Mouse (Mus musculus) lung, postnatal 0 days (tissue): ENCODE data around the gene Hck. TPM values are rescaled to one million over a fixed set of nuclear protein-coding genes. Genes with fewer than 3 reads are reported as not detected.

Experiments used
- ATAC-seq: fragments of 200-750 bp; cut with Nextera tagmentation; 2 replicates; pipeline ENCODE4 v1.8.0; 2017; ENCODE audit warnings: moderate library complexity
- DNase-seq: peaks from one replicate; pipeline ENCODE4 v3.0.0-alpha.2; 2016; ENCODE audit warnings: low spot score
- H3K27ac ChIP-seq: fragments of 300-500 bp; sonication (generic); 2 replicates; pipeline ENCODE4 v1.5.1; 2014; ENCODE audit warnings: antibody characterized with exemption, mild to moderate bottlenecking, low read length, mixed read lengths
- H3K27me3 ChIP-seq: fragments of 300-500 bp; sonication (generic); replicated peaks from 2 replicates; pipeline ENCODE4 v1.6.1; 2014; ENCODE audit warnings: low read length, mixed read lengths; ENCODE audit not compliant: insufficient read depth
- H3K36me3 ChIP-seq: fragments of 300-500 bp; sonication (generic); 2 replicates; pipeline ENCODE4 v1.6.1; 2014; ENCODE audit warnings: low read length, mixed read lengths; ENCODE audit not compliant: insufficient read depth
- H3K4me1 ChIP-seq: fragments of 300-500 bp; sonication (generic); 2 replicates; pipeline ENCODE4 v1.6.1; 2014; ENCODE audit warnings: antibody characterized with exemption, low read depth, low read length, mixed read lengths; ENCODE audit not compliant: insufficient read depth
- H3K4me2 ChIP-seq: fragments of 300-500 bp; sonication (generic); replicated peaks from 2 replicates; pipeline ENCODE4 v1.6.1; 2014; ENCODE audit warnings: low read depth, mild to moderate bottlenecking, low read length, moderate library complexity, mixed read lengths
- H3K4me3 ChIP-seq: fragments of 300-500 bp; sonication (generic); 2 replicates; pipeline ENCODE4 v1.5.1; 2014; ENCODE audit warnings: low read depth, low read length
- H3K9ac ChIP-seq: fragments of 300-500 bp; sonication (generic); replicated peaks from 2 replicates; pipeline ENCODE4 v1.6.1; 2014; ENCODE audit warnings: low read depth, mild to moderate bottlenecking
- H3K9me3 ChIP-seq: fragments of 300-500 bp; sonication (generic); 2 replicates; pipeline ENCODE4 v1.6.1; 2016; ENCODE audit warnings: low read length, mixed read lengths
- CTCF ChIP-seq: IDR thresholded peaks from 2 replicates; pipeline ENCODE4 v1.5.1; 2016; ENCODE audit warnings: antibody characterized with exemption, mild to moderate bottlenecking
- EP300 ChIP-seq: IDR thresholded peaks from 2 replicates; pipeline ENCODE4 v1.6.1; 2016; ENCODE audit warnings: antibody characterized with exemption, mild to moderate bottlenecking, control low read depth
- WGBS: fragments of 180-500 bp; shearing (Covaris S2); extraction: QIAGEN DNeasy Blood & Tissue Kit; methylation state at CpG from one replicate; pipeline ENCODE4 v1.1.7; 2014; 5-methylcytosine and 5-hydroxymethylcytosine counted together
- polyA plus RNA-seq: library from polyadenylated mRNA; unstranded; fragments of >200 nt; fragmentation: Nextera tagmentation; extraction: Ambion mirVana; gene quantifications from 2 replicates; pipeline ENCODE4 v1.2.1, GENCODE M21; 2015

Hck gene
- polyA plus RNA-seq, 1 experiment from 2014 or later, result 37.1 TPM

DNA sequence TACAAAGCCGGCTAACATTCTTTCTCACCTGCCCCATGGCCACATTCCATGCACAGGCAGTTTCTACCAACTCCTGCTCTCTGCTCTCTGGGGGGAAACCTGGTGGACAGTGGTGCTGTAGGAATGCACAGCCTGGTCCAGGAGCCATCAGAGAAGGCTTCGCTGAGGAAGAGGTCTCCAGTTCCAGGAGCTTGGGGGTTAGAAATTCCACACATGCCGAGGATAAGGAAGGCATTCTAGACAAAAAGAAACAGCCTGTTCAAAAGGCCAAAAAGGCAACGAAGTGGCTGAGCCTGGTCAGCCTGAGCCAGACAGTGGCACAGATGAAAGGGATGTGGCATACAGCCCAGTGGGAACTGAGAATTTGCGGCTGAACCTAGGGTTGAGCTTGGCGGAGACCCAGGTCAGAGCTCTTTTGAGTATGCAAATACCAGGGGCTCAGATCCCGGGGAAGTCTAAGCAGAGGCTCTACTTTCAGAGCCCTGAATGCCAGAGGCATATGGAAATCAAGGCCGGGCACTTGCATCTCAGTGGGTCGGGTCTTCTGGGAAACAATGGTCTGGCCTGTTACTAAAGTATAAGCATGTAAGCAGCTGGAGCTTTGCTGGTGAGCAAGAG, 31.8 kb downstream of the Hck start:
- no peak overlapping the region for H3K4me2 ChIP-seq
- WGBS, result 15% methylated on average over 9 of the region's 9 CpGs
- no peaks in the 10 kb centered on the region for H3K27me3 ChIP-seq
- ATAC-seq, result peak; percentile 52
- TF ChIP-seq CTCF, result no peak
- TF ChIP-seq EP300, result peak; percentile 63; the same call in 1 of the 2 replicates
- H3K9ac ChIP-seq, result no peak overlapping the region
- peak overlapping the region; percentile 54 for H3K27ac ChIP-seq
- 0 out of 2 replicates have a peak, but pooled peaks cover 3% of the 10 kb centered on the region for H3K4me1 ChIP-seq
- no peaks in the 10 kb centered on the region for H3K36me3 ChIP-seq
- H3K9me3 ChIP-seq, result no peaks in the 10 kb centered on the region
- peak; percentile 30 for DNase-seq
- no peak overlapping the region for H3K4me3 ChIP-seq

GRCm38 (mm10) chr2:153142620-153143199, 34.4 kb downstream of the Hck start:
- ATAC-seq (peak; percentile 27; the same call in 1 of the 2 replicates), DNase-seq (peak; percentile 70)
- H3K9ac ChIP-seq, result no peak overlapping the region
- no peaks in the 10 kb centered on the region for H3K9me3 ChIP-seq
- H3K4me3 ChIP-seq, result no peak overlapping the region
- 0 out of 2 replicates have a peak, but pooled peaks cover 3% of the 10 kb centered on the region for H3K4me1 ChIP-seq
- no peaks in the 10 kb centered on the region for H3K36me3 ChIP-seq
- no peak overlapping the region for H3K4me2 ChIP-seq
- TF ChIP-seq CTCF, result peak; percentile 88
- TF ChIP-seq EP300, result no peak
- no peak overlapping the region for H3K27ac ChIP-seq
- WGBS, result 21% methylated on average over 10 of the region's 10 CpGs
- no peaks in the 10 kb centered on the region for H3K27me3 ChIP-seq

GRCm38 (mm10) chr2:153145346-153145745, 37.1 kb downstream of the Hck start:
- no peak overlapping the region for H3K4me3 ChIP-seq
- H3K27me3 ChIP-seq, result no peaks in the 10 kb centered on the region
- no peaks in the 10 kb centered on the region for H3K4me1 ChIP-seq
- DNase-seq (no peak), ATAC-seq (no peak)
- H3K36me3 ChIP-seq, result no peaks in the 10 kb centered on the region
- H3K9me3 ChIP-seq, result no peaks in the 10 kb centered on the region
- H3K27ac ChIP-seq, result no peak overlapping the region
- TF ChIP-seq CTCF (no peak), EP300 (no peak)
- WGBS, result 60% methylated on average over 5 of the region's 5 CpGs
- H3K4me2 ChIP-seq, result no peak overlapping the region
- no peak overlapping the region for H3K9ac ChIP-seq

DNA sequence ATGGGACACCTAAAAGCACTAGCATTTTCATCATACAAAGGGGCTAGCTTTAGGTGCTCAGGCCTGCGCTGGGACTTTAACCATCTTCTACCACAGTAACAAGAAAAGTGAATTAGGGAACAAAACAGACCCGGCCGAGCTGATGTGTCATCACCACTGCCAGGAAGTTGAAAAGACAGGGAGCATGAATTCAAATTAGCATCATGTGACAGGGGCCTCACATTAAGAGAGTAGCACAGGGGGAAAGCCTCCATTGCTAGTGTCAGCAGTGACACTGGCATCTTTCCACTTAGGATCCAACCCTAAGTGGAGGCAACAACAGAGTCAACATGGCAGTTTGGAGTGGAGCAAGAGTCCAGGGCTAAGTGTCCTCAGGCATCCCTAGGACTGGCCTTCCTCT, 39.0 kb downstream of the Hck start:
- no peak for DNase-seq
- Histone ChIP-seq H3K9ac (no peak overlapping the region), H3K4me2 (no peak overlapping the region), H3K4me1 (no peaks in the 10 kb centered on the region), H3K27me3 (no peaks in the 10 kb centered on the region), H3K4me3 (no peak overlapping the region), H3K36me3 (no peaks in the 10 kb centered on the region), H3K27ac (no peak overlapping the region), H3K9me3 (no peaks in the 10 kb centered on the region)
- no peak for TF ChIP-seq CTCF
- TF ChIP-seq EP300, result no peak
- 60% methylated on average over 3 of the region's 3 CpGs for WGBS
- ATAC-seq, result no peak

- DNase-seq (peak; percentile 83), ATAC-seq (peak; percentile 49)
- Histone ChIP-seq H3K36me3 (no peaks in the 10 kb centered on the region), H3K9me3 (no peaks in the 10 kb centered on the region), H3K27me3 (no peaks in the 10 kb centered on the region), H3K4me3 (no peak overlapping the region), H3K9ac (no peak overlapping the region), H3K4me2 (no peak overlapping the region), H3K4me1 (no peaks in the 10 kb centered on the region), H3K27ac (no peak overlapping the region)
- 25% methylated on average over 3 of the region's 3 CpGs for WGBS
- TF ChIP-seq EP300, result no peak
- peak; percentile 94 for TF ChIP-seq CTCF
Observed at GRCm38 (mm10) chr2:153147715-153148114, 39.4 kb downstream of the Hck start.

DNA sequence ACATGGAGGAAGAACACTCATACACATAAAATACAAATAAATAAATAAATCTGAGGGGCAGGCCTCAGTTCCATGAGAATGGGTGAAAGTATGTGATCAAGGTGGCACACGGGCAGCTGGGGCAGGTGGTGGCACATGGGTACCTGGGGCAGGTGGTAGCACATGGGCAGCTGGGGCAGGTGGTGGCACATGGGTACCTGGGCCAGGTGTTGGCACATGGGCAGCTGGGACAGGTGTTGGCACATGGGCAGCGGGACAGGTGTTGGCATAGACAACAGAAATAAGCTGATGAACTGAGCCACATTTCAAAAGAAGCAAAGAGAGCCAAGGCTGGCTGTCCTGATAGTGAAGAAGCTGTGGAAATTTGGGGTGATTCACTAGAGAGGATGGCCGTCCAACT, 41.5 kb downstream of the Hck start:
- TF ChIP-seq EP300, result no peak
- no peak for TF ChIP-seq CTCF
- ATAC-seq (no peak), DNase-seq (no peak)
- H3K27ac ChIP-seq, result no peak overlapping the region
- 69% methylated on average over 3 of the region's 3 CpGs for WGBS
- H3K4me3 ChIP-seq, result no peak overlapping the region
- H3K4me1 ChIP-seq, result no peaks in the 10 kb centered on the region
- no peak overlapping the region for H3K4me2 ChIP-seq
- H3K27me3 ChIP-seq, result no peaks in the 10 kb centered on the region
- no peaks in the 10 kb centered on the region for H3K9me3 ChIP-seq
- H3K36me3 ChIP-seq, result no peaks in the 10 kb centered on the region
- H3K9ac ChIP-seq, result no peak overlapping the region
